Mouse (Mus musculus) B cell, adult 2 months (primary cell): Measurements from ENCODE around the gene Henmt1.

Experiments
- DNase-seq, 2 experiments: peaks; one replicate each; pipeline ENCODE4 v3.0.0; 2022

Henmt1 gene

GRCm38 (mm10) chr3:109008180-109008579 lies 68.5 kb downstream of the Henmt1 start:
- DNase-seq, result no peak
